Mouse (Mus musculus): ENCODE measurements around the gene Hist1h2bf.
A peak's percentile ranks its signal among the peaks of the same experiment; 100 is the strongest.
"Not testable (repeated sequence)": the region's sequence is repeated elsewhere in the genome, so short reads cannot be mapped to it uniquely, and the experiment has no call there.

The Hist1h2bf gene

GRCm38 (mm10) chr13:23586940-23587225 lies 12.9 kb upstream of the Hist1h2bf start:
- DNase-seq (ENCODE audit: low read depth): no peak

- no peak for DNase-seq (ENCODE audit: low read depth)
These were observed 12.3 kb upstream of the Hist1h2bf start for GRCm38 (mm10) chr13:23586099-23586939.

GRCm38 (mm10) chr13:23585442-23586098 lies 11.6 kb upstream of the Hist1h2bf start:
- peak; percentile 90 for DNase-seq (ENCODE audit: low read depth)

DNA sequence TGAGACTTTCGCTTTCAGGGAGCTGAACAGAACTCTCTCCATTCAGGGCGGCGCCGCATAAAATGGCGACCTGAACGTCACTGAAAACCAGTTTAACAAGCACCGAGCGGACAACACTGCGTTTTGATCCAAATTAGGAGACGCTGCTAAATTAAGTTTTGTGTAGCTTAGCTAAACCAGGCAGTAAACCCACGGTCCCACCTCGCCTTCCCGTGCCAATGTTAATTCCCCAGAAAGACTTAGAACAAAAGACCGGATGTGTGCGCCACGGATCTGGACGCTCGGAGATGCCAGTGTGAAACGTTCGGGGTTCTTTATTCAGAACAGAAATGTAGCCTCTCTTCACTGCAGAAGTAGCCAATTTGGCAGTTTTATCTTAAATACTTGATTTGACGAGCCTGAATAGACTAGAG lies 11.0 kb upstream of the Hist1h2bf start:
- no peak for DNase-seq (ENCODE audit: low read depth)

DNA sequence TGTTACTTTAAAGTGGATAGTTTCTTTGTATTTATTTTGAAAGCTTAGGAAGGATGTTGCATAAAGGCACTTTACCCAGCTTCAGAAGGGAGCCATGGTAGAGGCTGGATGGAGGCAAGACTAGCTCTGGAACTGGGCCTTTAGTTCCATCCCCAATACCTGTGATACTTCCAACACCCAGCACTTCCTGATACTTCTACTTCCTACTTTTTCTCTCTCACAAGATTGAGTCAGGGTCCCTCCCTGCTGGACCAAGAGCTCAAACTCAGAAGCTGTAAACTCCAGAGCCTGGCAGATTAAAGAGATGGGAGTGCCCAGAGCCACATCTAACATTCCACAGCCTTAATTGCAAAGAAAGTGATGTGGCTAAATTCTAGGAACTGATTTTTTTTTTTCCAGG lies 10.3 kb upstream of the Hist1h2bf start:
- no peak for DNase-seq (ENCODE audit: low read depth)

DNA sequence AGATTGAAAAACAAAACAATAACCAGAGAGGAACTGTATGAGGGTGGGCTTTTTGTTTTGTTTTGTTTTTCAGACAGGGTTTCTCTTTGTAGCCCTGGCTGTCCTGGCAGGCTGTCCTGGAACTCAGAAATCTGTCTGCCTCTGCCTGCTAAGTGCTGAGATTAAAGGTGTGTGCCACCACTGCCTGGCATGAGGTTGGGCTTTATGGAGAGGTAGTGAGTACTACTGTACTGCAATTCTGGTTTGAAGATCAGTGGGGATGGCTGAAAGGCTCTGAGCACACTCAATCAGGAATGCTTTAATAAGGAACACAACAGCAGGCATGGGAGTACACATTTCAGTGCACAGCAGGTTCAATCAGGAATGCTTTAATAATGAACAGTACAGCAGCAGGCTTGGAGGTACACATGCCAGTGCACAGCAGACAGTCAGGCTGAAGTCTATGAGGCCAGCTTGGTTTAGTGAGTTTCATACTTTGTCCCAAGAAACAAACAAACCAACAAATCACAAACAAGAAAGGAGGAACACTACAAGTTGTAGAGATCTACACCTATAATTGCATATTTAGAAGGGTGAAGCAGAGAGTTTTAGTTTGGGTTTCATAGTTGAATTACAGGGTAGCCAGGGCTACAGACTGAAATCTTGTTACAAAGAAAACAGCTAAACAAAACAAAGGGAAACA lies 9.5 kb upstream of the Hist1h2bf start:
- DNase-seq (ENCODE audit: low read depth): no peak

- no peak for DNase-seq (ENCODE audit: low read depth)
These were observed 8.4 kb upstream of the Hist1h2bf start for GRCm38 (mm10) chr13:23582219-23583056.

GRCm38 (mm10) chr13:23581408-23582218 lies 7.6 kb upstream of the Hist1h2bf start, which contains the start of gene Hist1h4d:
TSS of gene Hist1h4d (plus strand) at chr13:23581598.
- peak; percentile 96 for DNase-seq (ENCODE audit: low read depth)

DNA sequence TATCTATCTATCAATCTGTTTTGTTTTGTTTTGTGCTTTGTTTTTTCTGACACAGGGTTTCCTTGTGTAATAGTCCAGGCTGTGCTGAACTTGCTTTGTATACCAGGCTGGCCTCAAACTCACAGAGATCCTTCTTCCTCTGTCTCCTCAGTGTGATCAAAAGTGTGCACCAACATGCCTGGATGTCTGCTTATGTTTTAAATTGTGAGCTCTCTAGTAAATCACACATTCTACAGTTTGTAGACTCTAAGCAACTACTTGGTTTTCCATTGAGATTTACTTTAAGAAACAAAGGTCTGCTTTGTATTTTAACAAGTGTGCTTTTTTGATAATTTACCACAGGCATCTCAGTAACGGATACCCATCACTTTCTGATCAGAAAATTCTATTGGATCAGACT lies 3.8 kb upstream of the Hist1h2bf start:
- no peak for DNase-seq (ENCODE audit: low read depth)

GRCm38 (mm10) chr13:23576906-23577639 lies 3.1 kb upstream of the Hist1h2bf start:
- no peak for DNase-seq (ENCODE audit: low read depth)

GRCm38 (mm10) chr13:23576351-23576881 lies 2.4 kb upstream of the Hist1h2bf start:
- no peak for DNase-seq (ENCODE audit: low read depth)

- DNase-seq (ENCODE audit: low read depth): not testable (repeated sequence)
These were observed 1.9 kb upstream of the Hist1h2bf start for GRCm38 (mm10) chr13:23575864-23576313.

DNA sequence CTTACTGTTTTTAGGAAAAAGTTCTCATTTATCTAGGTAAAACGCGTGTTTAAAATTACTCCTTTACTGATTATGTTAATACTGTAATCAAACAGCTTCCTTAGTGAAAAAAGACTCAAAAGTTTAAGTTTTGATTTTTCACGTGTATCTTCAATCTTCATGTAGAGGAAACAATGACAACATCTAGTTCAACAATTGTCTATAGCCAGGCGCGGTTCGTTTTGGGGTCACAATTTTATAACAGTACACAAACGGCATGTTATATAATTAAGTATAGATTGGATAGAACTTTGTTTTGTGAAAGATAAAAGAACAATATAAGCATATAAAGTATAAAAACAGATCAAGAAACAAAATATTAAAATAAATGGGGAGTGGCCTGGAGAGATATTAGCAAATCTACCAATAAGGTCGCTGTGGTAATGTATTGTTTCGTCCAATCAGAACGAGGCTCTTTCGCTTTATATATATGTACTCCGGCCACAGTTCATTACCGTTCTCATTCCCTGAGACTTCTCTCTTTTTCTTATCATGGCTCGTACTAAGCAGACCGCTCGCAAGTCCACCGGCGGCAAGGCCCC lies 1.4 kb upstream of the Hist1h2bf start, which contains the start of gene Hist1h3d:
TSS of gene Hist1h3d (plus strand) at position 493 of the 581 bp plus-strand sequence.
- no peak for DNase-seq (ENCODE audit: low read depth)

DNA sequence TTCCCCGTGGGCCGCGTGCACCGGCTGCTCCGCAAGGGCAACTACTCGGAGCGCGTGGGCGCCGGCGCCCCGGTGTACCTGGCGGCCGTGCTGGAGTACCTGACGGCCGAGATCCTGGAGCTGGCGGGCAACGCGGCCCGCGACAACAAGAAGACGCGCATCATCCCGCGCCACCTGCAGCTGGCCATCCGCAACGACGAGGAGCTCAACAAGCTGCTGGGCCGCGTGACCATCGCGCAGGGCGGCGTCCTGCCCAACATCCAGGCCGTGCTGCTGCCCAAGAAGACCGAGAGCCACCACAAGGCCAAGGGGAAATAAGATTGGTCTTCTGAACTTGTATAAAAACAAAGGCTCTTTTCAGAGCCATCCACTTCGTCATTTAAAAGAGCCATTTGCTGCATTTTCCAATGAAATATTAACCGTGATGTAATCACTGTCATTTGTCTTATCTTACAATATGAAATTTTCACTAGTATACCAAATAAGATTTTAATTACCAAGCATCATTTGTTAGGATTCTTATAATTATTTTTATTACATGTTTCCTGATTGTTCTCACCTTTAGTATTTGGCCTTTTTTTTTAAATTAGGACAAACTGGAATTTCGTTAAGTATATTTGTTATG lies 662 bp upstream of the Hist1h2bf start:
- DNase-seq (ENCODE audit: low read depth): not testable (repeated sequence)

GRCm38 (mm10) chr13:23573034-23573897 lies 730 bp downstream of the Hist1h2bf start:
- not testable (repeated sequence) for DNase-seq (ENCODE audit: low read depth)

GRCm38 (mm10) chr13:23572218-23573033 lies 1.6 kb downstream of the Hist1h2bf start:
- no peak for DNase-seq (ENCODE audit: low read depth)
